Mouse (Mus musculus) forebrain, postnatal 0 days (tissue): ENCODE data around the gene Luc7l3. TPM values are rescaled to one million over a fixed set of nuclear protein-coding genes. Genes with fewer than 3 reads are reported as not detected.
A peak's percentile ranks its signal among the peaks of the same experiment; 100 is the strongest.
"Not testable (repeated sequence)": the region's sequence is repeated elsewhere in the genome, so short reads cannot be mapped to it uniquely, and the experiment has no call there.

Experiments used
- ATAC-seq: fragments of 200-750 bp; cut with Nextera tagmentation; 2 replicates; pipeline ENCODE4 v1.8.0; 2017; ENCODE audit warnings: mild to moderate bottlenecking, moderate library complexity
- DNase-seq: peaks from one replicate; pipeline ENCODE4 v3.0.0-alpha.2; 2015
- H3K27ac ChIP-seq: fragments of 300-500 bp; sonication (generic); 2 replicates; pipeline ENCODE4 v1.5.1; 2014; ENCODE audit warnings: low read depth, mild to moderate bottlenecking, antibody characterized with exemption, low read length, moderate library complexity, mixed read lengths
- H3K27me3 ChIP-seq: fragments of 300-500 bp; sonication (generic); 2 replicates; pipeline ENCODE4 v1.6.1; 2014; ENCODE audit warnings: mild to moderate bottlenecking, low read length, mixed read lengths; ENCODE audit not compliant: insufficient read depth
- H3K36me3 ChIP-seq: fragments of 300-500 bp; sonication (generic); 2 replicates; pipeline ENCODE4 v1.6.1; 2014; ENCODE audit warnings: mild to moderate bottlenecking, moderate library complexity; ENCODE audit not compliant: insufficient read depth
- H3K4me1 ChIP-seq: fragments of 300-500 bp; sonication (generic); 2 replicates; pipeline ENCODE4 v1.6.1; 2014; ENCODE audit warnings: antibody characterized with exemption; ENCODE audit not compliant: insufficient read depth
- H3K4me2 ChIP-seq: fragments of 300-500 bp; sonication (generic); 2 replicates; pipeline ENCODE4 v1.6.1; 2014; ENCODE audit warnings: low read depth, mild to moderate bottlenecking, moderate library complexity
- H3K4me3 ChIP-seq: fragments of 300-500 bp; sonication (generic); 2 replicates; pipeline ENCODE4 v1.5.1; 2014; ENCODE audit warnings: low read depth, low read length, mixed read lengths
- H3K9ac ChIP-seq: fragments of 300-500 bp; sonication (generic); 2 replicates; pipeline ENCODE4 v1.6.1; 2014; ENCODE audit warnings: mild to moderate bottlenecking
- H3K9me3 ChIP-seq: fragments of 300-500 bp; sonication (generic); 2 replicates; pipeline ENCODE4 v1.6.1; 2016; ENCODE audit warnings: low read length
- CTCF ChIP-seq: sonication (generic); IDR thresholded peaks from 2 replicates; pipeline ENCODE4 v1.5.1; 2016; ENCODE audit warnings: antibody characterized with exemption, control low read depth, low read depth
- WGBS: fragments of 180-500 bp; shearing (Covaris S2); extraction: QIAGEN DNeasy Blood & Tissue Kit; methylation state at CpG from one replicate; pipeline ENCODE4 v1.1.7; 2014; 5-methylcytosine and 5-hydroxymethylcytosine counted together
- polyA plus RNA-seq: library from polyadenylated mRNA; unstranded; fragments of >200 nt; fragmentation: Nextera tagmentation; extraction: Ambion mirVana; gene quantifications from 2 replicates; pipeline ENCODE4 v1.2.1, GENCODE M21; 2015
- total RNA-seq: library from RNA; depleted of rRNA; stranded (reverse); fragments of >200 nt; gene quantifications from 2 replicates; pipeline ENCODE4 v1.2.3, GENCODE M21; 2014

Gene Luc7l3
- total and polyA plus RNA-seq, 2 experiments from 2014 or later = 87.2 to 108 TPM

- Histone ChIP-seq H3K27me3 (no peaks in the 10 kb centered on the region), H3K4me3 (no peak overlapping the region), H3K4me1 (no peaks in the 10 kb centered on the region), H3K4me2 (no peak overlapping the region), H3K36me3 (no peaks in the 10 kb centered on the region), H3K9ac (no peak overlapping the region), H3K9me3 (no peaks in the 10 kb centered on the region), H3K27ac (no peak overlapping the region)
- DNase-seq = no peak
- WGBS = 86% methylated on average over 2 of the region's 2 CpGs
- no peak for TF ChIP-seq CTCF
- ATAC-seq = no peak
Measured at GRCm38 (mm10) chr11:94271015-94271414, 50.8 kb downstream of the Luc7l3 start.

GRCm38 (mm10) chr11:94269906-94270305 is 51.9 kb downstream of the Luc7l3 start:
- ATAC-seq (no peak), DNase-seq (no peak)
- no peak overlapping the region for H3K4me3 ChIP-seq
- H3K27ac ChIP-seq = no peak overlapping the region
- 89% methylated on average over 7 of the region's 7 CpGs for WGBS
- H3K4me1 ChIP-seq = no peaks in the 10 kb centered on the region
- no peak for TF ChIP-seq CTCF
- H3K36me3 ChIP-seq = no peaks in the 10 kb centered on the region
- H3K9me3 ChIP-seq = no peaks in the 10 kb centered on the region
- no peaks in the 10 kb centered on the region for H3K27me3 ChIP-seq
- H3K9ac ChIP-seq = no peak overlapping the region
- no peak overlapping the region for H3K4me2 ChIP-seq

GRCm38 (mm10) chr11:94268761-94269160 is 53.0 kb downstream of the Luc7l3 start:
- no peak overlapping the region for H3K4me3 ChIP-seq
- no peaks in the 10 kb centered on the region for H3K9me3 ChIP-seq
- no peak overlapping the region for H3K27ac ChIP-seq
- no peak for ATAC-seq
- TF ChIP-seq CTCF = no peak
- H3K4me2 ChIP-seq = no peak overlapping the region
- no peaks in the 10 kb centered on the region for H3K36me3 ChIP-seq
- H3K27me3 ChIP-seq = no peaks in the 10 kb centered on the region
- no peaks in the 10 kb centered on the region for H3K4me1 ChIP-seq
- DNase-seq = no peak
- H3K9ac ChIP-seq = no peak overlapping the region

DNA sequence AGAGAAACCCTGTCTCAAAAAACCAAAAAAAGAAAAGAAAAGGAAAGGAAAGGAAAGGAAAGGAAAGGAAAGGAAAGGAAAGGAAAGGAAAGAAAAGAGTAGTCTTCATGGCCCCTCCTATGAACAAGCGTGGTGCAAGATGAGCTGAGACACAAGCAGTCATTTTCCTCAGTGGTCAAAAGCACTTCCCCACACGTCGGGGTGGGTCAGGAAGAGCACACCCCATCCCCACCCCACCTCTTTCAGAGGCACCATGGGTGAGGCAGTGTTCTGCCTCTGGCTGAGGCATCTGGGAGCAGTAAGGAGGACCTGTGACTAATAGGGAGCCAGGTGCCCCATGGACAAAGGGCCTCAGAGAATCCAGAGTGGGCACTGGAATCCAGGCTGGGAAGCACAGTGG is 55.6 kb downstream of the Luc7l3 start:
- not testable (repeated sequence) for DNase-seq, H3K27ac ChIP-seq, H3K9ac ChIP-seq, H3K9me3 ChIP-seq, H3K27me3 ChIP-seq, H3K4me3 ChIP-seq, ATAC-seq, H3K36me3 ChIP-seq, H3K4me2 ChIP-seq, H3K4me1 ChIP-seq
- WGBS = 83% methylated on average over 3 of the region's 3 CpGs

DNA sequence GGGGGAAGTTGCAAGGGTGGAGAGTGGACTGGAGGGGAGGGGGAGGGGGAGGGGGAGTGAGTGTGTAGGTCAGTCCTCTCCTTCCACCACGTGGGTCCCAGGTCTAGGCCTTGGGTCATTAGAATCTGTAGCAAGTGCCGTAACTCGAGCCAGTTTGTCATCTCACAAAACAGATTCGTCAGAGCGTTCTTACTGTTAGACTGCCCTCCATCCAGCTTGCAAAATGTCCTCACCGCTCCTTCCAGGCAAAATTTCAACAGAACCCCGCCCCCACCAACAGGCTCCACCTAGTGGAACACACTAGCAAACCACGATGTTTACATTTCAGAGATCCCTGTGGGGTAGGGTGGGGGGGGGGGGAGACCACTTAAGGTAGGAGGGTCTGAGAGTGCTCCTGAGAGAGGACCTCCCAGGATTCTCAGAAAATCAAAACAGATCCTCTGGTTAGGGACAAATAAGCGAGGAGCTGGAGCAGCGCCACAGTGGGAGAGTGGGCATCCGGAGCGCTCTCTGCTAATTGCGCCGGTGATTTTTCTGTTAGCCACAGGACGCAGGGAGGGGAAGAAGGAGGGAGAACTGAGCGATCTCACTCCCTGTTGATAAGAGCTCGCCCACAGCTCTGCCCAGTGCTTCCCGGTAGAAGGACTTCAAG is 56.5 kb downstream of the Luc7l3 start:
- Histone ChIP-seq H3K9ac (peak overlapping the region; percentile 31; the same call in 1 of the 2 replicates), H3K27ac (peak overlapping the region; percentile 40; the same call in 1 of the 2 replicates), H3K4me1 (no peaks in the 10 kb centered on the region), H3K36me3 (no peaks in the 10 kb centered on the region), H3K4me2 (peak overlapping the region; percentile 54), H3K27me3 (no peaks in the 10 kb centered on the region), H3K9me3 (no peaks in the 10 kb centered on the region), H3K4me3 (peak overlapping the region; percentile 32)
- peak; percentile 82 for ATAC-seq
- peak; percentile 70 for TF ChIP-seq CTCF
- peak; percentile 78 for DNase-seq
- under 1% methylated on average over 18 of the region's 18 CpGs for WGBS

DNA sequence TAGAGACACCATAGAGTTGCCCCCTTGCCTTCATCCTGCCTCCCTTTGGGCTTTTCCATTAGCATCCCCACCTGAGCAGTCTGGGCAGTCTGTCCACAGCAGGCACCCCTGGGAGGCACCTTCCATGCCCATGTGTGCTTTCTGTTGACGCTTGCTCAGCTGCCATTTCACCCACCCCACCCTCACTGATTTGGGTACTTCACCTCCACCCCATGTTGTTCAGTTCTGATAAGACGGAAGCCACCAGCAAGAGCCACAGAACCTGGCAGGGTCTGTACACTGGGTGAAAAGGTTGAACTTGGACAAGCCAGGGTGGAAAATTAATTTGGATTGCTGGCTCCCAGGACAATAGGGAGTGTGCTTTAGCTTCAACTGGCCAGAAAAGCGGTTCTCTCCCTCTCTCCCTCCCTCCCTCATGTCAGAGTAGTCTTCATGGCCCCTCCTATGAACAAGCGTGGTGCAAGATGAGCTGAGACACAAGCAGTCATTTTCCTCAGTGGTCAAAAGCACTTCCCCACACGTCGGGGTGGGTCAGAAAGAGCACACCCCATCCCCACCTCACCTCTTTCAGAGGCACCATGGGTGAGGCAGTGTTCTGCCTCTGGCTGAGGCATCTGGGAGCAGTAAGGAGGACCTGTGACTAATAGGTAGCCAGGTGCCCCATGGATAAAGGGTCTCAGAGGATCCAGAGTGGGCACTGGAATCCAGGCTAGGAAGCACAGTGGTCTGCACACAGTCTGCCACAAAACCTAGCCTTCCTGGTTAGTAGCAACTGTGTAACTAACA is 60.0 kb downstream of the Luc7l3 start:
- TF ChIP-seq CTCF = no peak
- no peak overlapping the region for H3K9ac ChIP-seq
- ATAC-seq (no peak), DNase-seq (no peak)
- H3K4me2 ChIP-seq = no peak overlapping the region
- H3K4me3 ChIP-seq = no peak overlapping the region
- 74% methylated on average over 6 of the region's 6 CpGs for WGBS
- no peaks in the 10 kb centered on the region for H3K27me3 ChIP-seq
- no peak overlapping the region for H3K27ac ChIP-seq
- H3K4me1 ChIP-seq = no peaks in the 10 kb centered on the region
- H3K9me3 ChIP-seq = no peaks in the 10 kb centered on the region
- H3K36me3 ChIP-seq = no peaks in the 10 kb centered on the region

DNA sequence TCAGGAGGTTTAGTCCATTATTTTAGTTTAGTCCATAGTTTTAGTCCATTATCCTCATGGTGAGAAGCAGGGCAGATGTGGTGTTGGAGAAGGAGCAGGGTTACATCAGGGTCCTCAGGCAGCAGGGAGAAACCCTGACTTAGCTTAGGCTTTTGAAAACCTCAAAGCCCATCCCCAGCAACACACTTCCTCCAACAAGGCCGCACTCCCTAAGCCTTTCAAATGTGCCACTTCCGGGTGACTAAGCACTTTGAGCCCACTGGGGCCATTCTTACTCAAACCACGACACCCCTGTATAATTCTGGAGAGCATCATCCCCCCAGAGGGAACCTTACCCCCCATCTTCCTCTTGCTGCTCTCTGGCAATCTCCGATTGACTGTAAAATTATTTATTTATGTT is 62.0 kb downstream of the Luc7l3 start:
- Histone ChIP-seq H3K36me3 (no peaks in the 10 kb centered on the region), H3K4me2 (no peak overlapping the region), H3K9me3 (no peaks in the 10 kb centered on the region), H3K9ac (no peak overlapping the region), H3K4me3 (no peak overlapping the region), H3K27me3 (no peaks in the 10 kb centered on the region), H3K4me1 (no peaks in the 10 kb centered on the region), H3K27ac (no peak overlapping the region)
- DNase-seq (no peak), ATAC-seq (no peak)
- no peak for TF ChIP-seq CTCF
- 50% methylated on average over 4 of the region's 4 CpGs for WGBS
